Mouse (Mus musculus): ENCODE measurements around the gene Tenm4. TPM values are rescaled to one million over a fixed set of nuclear protein-coding genes. Genes with fewer than 3 reads are reported as not detected.

The Tenm4 gene
- polyA plus RNA-seq, 1 experiment from 2014 or later, result 16.8 TPM

DNA sequence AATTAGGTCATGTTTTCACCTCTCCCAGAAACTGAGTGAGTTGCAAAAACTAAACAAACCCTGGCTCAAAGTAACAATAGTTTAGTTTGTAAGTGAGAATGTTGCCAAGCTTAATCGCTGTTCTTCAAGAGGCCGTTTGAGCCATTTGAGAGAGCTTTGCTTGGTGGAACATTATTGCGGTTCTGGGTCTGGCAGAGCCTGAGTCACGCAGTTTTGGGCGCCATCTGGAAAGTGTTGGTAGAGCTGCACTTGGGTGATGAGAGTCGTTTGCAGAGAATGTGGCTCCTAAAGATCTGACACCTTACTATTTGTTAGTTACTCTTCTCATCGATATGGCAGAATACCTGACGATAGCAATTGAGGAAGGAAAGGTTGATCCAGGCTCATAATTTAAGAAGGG, 537.9 kb downstream of the Tenm4 start:
- Histone ChIP-seq H3K27ac (no peak overlapping the region), H3K4me1 (0 out of 2 replicates have a peak, but pooled peaks cover 2% of the 10 kb centered on the region), H3K27me3 (ENCODE audit: insufficient read depth, poor library complexity, severe bottlenecking) (peaks cover 63% of the 10 kb centered on the region), H3K36me3 (peaks cover 6% of the 10 kb centered on the region; the same call in 1 of the 2 replicates), H3K9me3 (no peaks in the 10 kb centered on the region), H3K4me3 (no peak overlapping the region)
- 92% methylated on average over 8 of the region's 8 CpGs for WGBS
- no peak for DNase-seq (ENCODE audit: low spot score)

GRCm38 (mm10) chr7:96709891-96710290, 538.8 kb downstream of the Tenm4 start:
- Histone ChIP-seq H3K4me1 (no peaks in the 10 kb centered on the region), H3K27ac (no peak overlapping the region), H3K27me3 (ENCODE audit: insufficient read depth, poor library complexity, severe bottlenecking) (peaks cover 63% of the 10 kb centered on the region; the same call in 1 of the 2 replicates), H3K9me3 (no peaks in the 10 kb centered on the region), H3K36me3 (peaks cover 3% of the 10 kb centered on the region; the same call in 1 of the 2 replicates), H3K4me3 (no peak overlapping the region)
- no peak for DNase-seq (ENCODE audit: low spot score)
- WGBS, result 79% methylated on average over 4 of the region's 4 CpGs

DNA sequence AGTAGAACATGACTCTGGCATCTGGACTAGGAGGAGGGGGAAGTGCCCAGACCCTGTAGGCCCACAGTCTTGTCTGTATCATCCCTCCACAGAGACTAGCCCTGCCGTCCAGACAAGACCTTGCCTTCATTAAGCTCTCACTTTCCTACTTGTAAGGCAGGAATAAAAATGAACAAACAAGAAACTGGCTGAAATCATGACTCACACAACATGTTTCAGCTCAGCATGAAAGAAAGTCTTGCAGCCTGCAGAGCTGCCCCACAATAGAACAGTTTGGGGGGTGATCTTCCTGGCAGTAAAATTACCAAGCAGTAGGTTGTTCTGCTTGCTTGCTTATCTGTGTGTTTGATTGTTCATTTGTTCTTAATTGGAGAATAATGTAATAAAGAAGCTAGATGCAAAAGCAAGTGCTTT, 539.6 kb downstream of the Tenm4 start:
- Histone ChIP-seq H3K27me3 (ENCODE audit: insufficient read depth, poor library complexity, severe bottlenecking) (peaks cover 64% of the 10 kb centered on the region; the same call in 1 of the 2 replicates), H3K27ac (no peak overlapping the region), H3K9me3 (no peaks in the 10 kb centered on the region), H3K4me3 (no peak overlapping the region), H3K36me3 (peaks cover 3% of the 10 kb centered on the region; the same call in 1 of the 2 replicates), H3K4me1 (no peaks in the 10 kb centered on the region)
- 70% methylated on average over 1 of the region's 1 CpGs for WGBS
- no peak for DNase-seq (ENCODE audit: low spot score)

DNA sequence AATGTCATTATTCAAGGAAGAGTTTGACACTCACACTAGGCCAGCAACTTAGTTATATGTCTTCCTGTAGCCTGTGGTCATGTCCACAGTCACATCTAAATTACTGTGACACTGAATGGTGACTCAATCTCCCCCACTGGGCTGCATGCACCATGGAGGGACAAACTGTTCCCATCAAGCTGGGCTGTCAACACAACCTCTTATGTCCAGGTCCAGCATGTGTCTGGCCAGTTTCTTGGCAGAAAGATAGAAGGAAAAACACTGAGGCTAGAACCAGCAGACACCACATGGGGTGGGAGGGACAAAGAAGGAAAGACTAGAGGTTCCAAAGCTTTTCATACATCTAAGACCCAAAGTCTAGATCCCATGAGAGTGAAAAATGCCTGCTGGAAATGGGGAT, 541.8 kb downstream of the Tenm4 start:
- peaks cover 75% of the 10 kb centered on the region; the same call in 1 of the 2 replicates for H3K27me3 ChIP-seq (ENCODE audit: insufficient read depth, poor library complexity, severe bottlenecking)
- H3K36me3 ChIP-seq, result peaks cover 3% of the 10 kb centered on the region; the same call in 1 of the 2 replicates
- no peak for DNase-seq (ENCODE audit: low spot score)

GRCm38 (mm10) chr7:96716911-96717310, 545.9 kb downstream of the Tenm4 start:
- H3K9me3 ChIP-seq, result no peaks in the 10 kb centered on the region
- H3K4me1 ChIP-seq, result peaks cover 10% of the 10 kb centered on the region; the same call in 1 of the 2 replicates
- H3K36me3 ChIP-seq, result 0 out of 2 replicates have a peak, but pooled peaks cover 2% of the 10 kb centered on the region
- H3K4me3 ChIP-seq, result no peak overlapping the region
- no peak overlapping the region for H3K27ac ChIP-seq
- no peak for DNase-seq (ENCODE audit: low spot score)
- WGBS, result 89% methylated on average over 4 of the region's 4 CpGs
- H3K27me3 ChIP-seq (ENCODE audit: insufficient read depth, poor library complexity, severe bottlenecking), result peaks cover 73% of the 10 kb centered on the region; the same call in 1 of the 2 replicates

More for the DNA sequence above, 541.8 kb downstream of the Tenm4 start:
- Histone ChIP-seq H3K4me3 (no peak overlapping the region), H3K9me3 (no peaks in the 10 kb centered on the region), H3K4me1 (no peaks in the 10 kb centered on the region), H3K27ac (no peak overlapping the region)

- peaks cover 14% of the 10 kb centered on the region; the same call in 1 of the 2 replicates for H3K4me1 ChIP-seq
- no peak overlapping the region for H3K4me3 ChIP-seq
- H3K9me3 ChIP-seq, result no peaks in the 10 kb centered on the region
- no peak for DNase-seq (ENCODE audit: low spot score)
- H3K27ac ChIP-seq, result no peak overlapping the region
- 0 out of 2 replicates have a peak, but pooled peaks cover 4% of the 10 kb centered on the region for H3K36me3 ChIP-seq
- H3K27me3 ChIP-seq (ENCODE audit: insufficient read depth, poor library complexity, severe bottlenecking), result peaks cover 74% of the 10 kb centered on the region; the same call in 1 of the 2 replicates
- WGBS, result 42% methylated on average over 14 of the region's 14 CpGs
Observed at GRCm38 (mm10) chr7:96718201-96719155, 547.4 kb downstream of the Tenm4 start.

GRCm38 (mm10) chr7:96719926-96720325, 548.9 kb downstream of the Tenm4 start:
- Histone ChIP-seq H3K27ac (no peak overlapping the region), H3K4me3 (no peak overlapping the region), H3K9me3 (no peaks in the 10 kb centered on the region), H3K4me1 (peaks cover 14% of the 10 kb centered on the region; the same call in 1 of the 2 replicates), H3K27me3 (ENCODE audit: insufficient read depth, poor library complexity, severe bottlenecking) (peaks cover 70% of the 10 kb centered on the region), H3K36me3 (0 out of 2 replicates have a peak, but pooled peaks cover 4% of the 10 kb centered on the region)
- 42% methylated on average over 1 of the region's 1 CpGs for whole genome bisulfite sequencing
- DNase-seq (ENCODE audit: low spot score), result no peak

DNA sequence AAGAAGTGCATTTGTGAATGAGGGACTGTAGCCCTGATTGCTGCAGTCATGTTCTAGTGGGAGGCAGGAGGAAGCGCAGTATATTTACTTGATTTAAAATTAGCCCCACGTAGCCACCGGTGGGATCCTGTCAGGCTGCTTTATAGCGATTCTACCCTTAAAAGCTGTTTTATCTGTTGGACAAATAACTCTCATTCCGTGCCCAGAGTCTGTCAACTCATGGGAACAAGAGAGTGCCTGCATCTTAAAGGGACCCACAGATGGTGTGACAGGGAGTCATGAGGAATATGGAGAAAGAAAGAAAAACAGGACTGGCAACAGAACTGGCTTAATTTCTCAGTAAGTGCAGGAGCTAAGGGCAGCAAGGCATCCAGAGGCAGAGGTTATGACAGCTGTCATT, 549.4 kb downstream of the Tenm4 start:
- 62% methylated on average over 5 of the region's 5 CpGs for WGBS
- Histone ChIP-seq H3K9me3 (no peaks in the 10 kb centered on the region), H3K36me3 (0 out of 2 replicates have a peak, but pooled peaks cover 4% of the 10 kb centered on the region), H3K27me3 (ENCODE audit: insufficient read depth, poor library complexity, severe bottlenecking) (peaks cover 67% of the 10 kb centered on the region), H3K4me3 (no peak overlapping the region), H3K4me1 (peaks cover 14% of the 10 kb centered on the region; the same call in 1 of the 2 replicates), H3K27ac (no peak overlapping the region)
- DNase-seq (ENCODE audit: low spot score), result no peak

- DNase-seq (ENCODE audit: low spot score), result no peak
- H3K27me3 ChIP-seq (ENCODE audit: insufficient read depth, poor library complexity, severe bottlenecking), result peaks cover 65% of the 10 kb centered on the region
- H3K4me1 ChIP-seq, result peaks cover 14% of the 10 kb centered on the region; the same call in 1 of the 2 replicates
- 0 out of 2 replicates have a peak, but pooled peaks cover 4% of the 10 kb centered on the region for H3K36me3 ChIP-seq
- 44% methylated on average over 3 of the region's 3 CpGs for WGBS
- no peak overlapping the region for H3K4me3 ChIP-seq
- H3K27ac ChIP-seq, result no peak overlapping the region
- no peaks in the 10 kb centered on the region for H3K9me3 ChIP-seq
Observed at GRCm38 (mm10) chr7:96722796-96723195, 551.8 kb downstream of the Tenm4 start.

DNA sequence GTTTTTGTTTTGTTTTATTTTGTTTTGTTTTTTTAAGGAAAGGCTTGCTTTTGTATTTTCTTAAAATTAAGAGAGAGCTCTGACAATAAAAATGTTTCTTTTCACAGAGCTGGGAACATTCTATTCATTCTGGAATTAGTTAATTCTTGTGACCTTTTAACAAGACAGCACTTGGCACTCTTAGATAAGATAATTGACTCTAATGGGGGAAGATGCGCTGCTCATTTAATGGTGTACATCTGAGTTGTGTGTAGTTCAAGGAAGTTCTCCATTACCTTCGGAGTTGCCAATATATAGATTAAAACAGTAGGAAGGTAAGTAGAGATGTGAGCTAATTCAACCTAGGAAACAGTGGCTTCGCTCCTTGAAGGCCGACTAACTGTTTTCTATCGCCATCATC, 554.6 kb downstream of the Tenm4 start:
- Histone ChIP-seq H3K4me3 (no peak overlapping the region), H3K27ac (no peak overlapping the region), H3K9me3 (no peaks in the 10 kb centered on the region), H3K27me3 (ENCODE audit: insufficient read depth, poor library complexity, severe bottlenecking) (peaks cover 61% of the 10 kb centered on the region), H3K36me3 (peaks cover 9% of the 10 kb centered on the region; the same call in 1 of the 2 replicates), H3K4me1 (peaks cover 4% of the 10 kb centered on the region; the same call in 1 of the 2 replicates)
- WGBS, result 80% methylated on average over 5 of the region's 5 CpGs
- no peak for DNase-seq (ENCODE audit: low spot score)

- 78% methylated on average over 1 of the region's 1 CpGs for WGBS
Observed at GRCm38 (mm10) chr7:96730360-96730759, 559.3 kb downstream of the Tenm4 start.

DNA sequence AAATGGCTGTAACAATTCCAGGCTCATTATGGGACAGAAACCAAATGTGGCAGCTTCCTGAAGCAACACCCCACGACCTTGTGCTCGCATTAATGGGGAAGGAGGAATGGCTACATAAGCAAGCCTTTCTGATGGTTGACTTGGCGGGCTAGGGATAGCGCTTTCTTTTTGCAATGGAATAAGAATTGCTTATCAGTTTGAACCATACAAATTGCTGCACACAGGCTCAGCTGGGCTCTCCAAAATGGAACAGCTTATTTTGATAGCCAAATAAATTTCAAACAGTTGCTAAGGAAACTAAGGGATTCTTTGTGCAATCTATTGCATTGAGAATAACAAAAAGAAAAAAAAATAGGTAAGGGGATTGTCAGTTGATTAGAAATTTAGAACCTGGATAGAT, 560.9 kb downstream of the Tenm4 start:
- no peaks in the 10 kb centered on the region for H3K9me3 ChIP-seq
- DNase-seq (ENCODE audit: low spot score), result no peak
- H3K36me3 ChIP-seq, result peaks cover 8% of the 10 kb centered on the region; the same call in 1 of the 2 replicates
- no peak overlapping the region for H3K4me3 ChIP-seq
- 86% methylated on average over 4 of the region's 4 CpGs for WGBS
- H3K27ac ChIP-seq, result no peak overlapping the region
- H3K4me1 ChIP-seq, result no peaks in the 10 kb centered on the region
- peaks cover 36% of the 10 kb centered on the region for H3K27me3 ChIP-seq (ENCODE audit: insufficient read depth, poor library complexity, severe bottlenecking)

More at GRCm38 (mm10) chr7:96730360-96730759, 559.3 kb downstream of the Tenm4 start:
- DNase-seq (ENCODE audit: low spot score), result no peak
- Histone ChIP-seq H3K27me3 (ENCODE audit: insufficient read depth, poor library complexity, severe bottlenecking) (peaks cover 44% of the 10 kb centered on the region), H3K27ac (no peak overlapping the region), H3K4me1 (no peaks in the 10 kb centered on the region), H3K4me3 (no peak overlapping the region), H3K36me3 (peaks cover 5% of the 10 kb centered on the region; the same call in 1 of the 2 replicates), H3K9me3 (no peaks in the 10 kb centered on the region)

All from heart, embryonic 10.5 days (tissue).